In the genomic region with DNA sequence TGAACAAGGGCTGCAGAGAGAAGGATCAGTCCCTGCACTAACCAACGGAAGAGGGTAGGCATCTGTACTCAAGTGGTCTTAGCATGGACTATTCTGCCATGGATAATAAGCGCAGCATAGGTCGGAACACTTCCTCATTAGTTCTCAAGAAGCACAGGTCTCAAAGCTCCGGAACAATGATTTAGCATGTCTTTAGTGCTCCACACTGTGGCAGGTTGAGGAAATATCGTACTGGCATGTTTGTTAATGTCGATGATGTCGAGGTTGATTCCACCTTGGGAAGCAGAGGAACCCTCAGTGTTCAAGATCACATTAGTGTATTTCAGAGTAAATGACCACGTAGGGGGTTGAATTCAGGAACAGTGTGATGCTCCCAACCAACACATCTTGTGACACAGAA, we compare ENCODE assay signal across 26 mouse cellular contexts. TPM values are rescaled to one million over a fixed set of nuclear protein-coding genes. Genes with fewer than 3 reads are reported as not detected.
A peak's percentile ranks its signal among the peaks of the same experiment; 100 is the strongest.
DNase-seq lines count a peak whose midpoint lies in the region; ATAC-seq and TF ChIP-seq lines count a peak whose summit lies in the region.
"Had no signal": no experiment of that assay in that cellular context is flagged by ENCODE, and none has a peak within 500 bp of the region (broad histone marks: within the 10 kb centered on the region; RNA-seq: fewer than 3 reads in every experiment).

No protein-coding gene starts in this region.

- H3K4me1 ChIP-seq in heart, adult 2 months (ENCODE audit: control insufficient read depth, insufficient read depth, low read length): no peaks in the 10 kb centered on the region
- no peaks in the 10 kb centered on the region for H3K4me1 ChIP-seq in intestine, postnatal 0 days (replicated peaks; ENCODE audit: control insufficient read depth, insufficient read depth, low read length)
- H3K4me1 ChIP-seq in intestine, embryonic 16.5 days (ENCODE audit: control insufficient read depth, insufficient read depth, low read length): no peaks in the 10 kb centered on the region
- H3K4me1 ChIP-seq: forebrain, embryonic 15.5 days; hindbrain, embryonic 15.5 days; limb, embryonic 15.5 days; midbrain, embryonic 12.5 days had no signal

- TF ChIP-seq CTCF in heart, adult 2 months (IDR thresholded peaks at IDR 0.05): peak; percentile 50
- 0 out of 2 replicates have a peak, but pooled peaks have one; percentile 5 for TF ChIP-seq CTCF in intestine, postnatal 0 days (IDR thresholded peaks at IDR 0.05; ENCODE audit: low read depth)

- no peak overlapping the region for H3K4me3 ChIP-seq in heart, adult 2 months
- H3K4me3 ChIP-seq in intestine, postnatal 0 days (ENCODE audit: low read depth, low read length): no peak overlapping the region
- no peak overlapping the region for H3K4me3 ChIP-seq in intestine, embryonic 16.5 days (ENCODE audit: low read length)
- H3K4me3 ChIP-seq: forebrain, embryonic 15.5 days; gastrocnemius, adult 2 months; hindbrain, embryonic 15.5 days; limb, embryonic 15.5 days; midbrain, embryonic 12.5 days had no signal

- no peaks in the 10 kb centered on the region for H3K79me2 ChIP-seq in heart, adult 2 months (replicated peaks; ENCODE audit: control insufficient read depth, insufficient read depth, low read length)

- TF ChIP-seq EP300 in heart, adult 2 months (IDR thresholded peaks at IDR 0.05; ENCODE audit: insufficient read depth, low read depth, low read length): no peak

- H3K27ac ChIP-seq in heart, adult 2 months: no peak overlapping the region
- H3K27ac ChIP-seq in intestine, postnatal 0 days (ENCODE audit: low read depth, low read length): no peak overlapping the region
- no peak overlapping the region for H3K27ac ChIP-seq in intestine, embryonic 16.5 days (ENCODE audit: low read length)
- H3K27ac ChIP-seq: forebrain, embryonic 15.5 days; gastrocnemius, adult 2 months; hindbrain, embryonic 15.5 days; limb, embryonic 15.5 days; macrophage; midbrain, embryonic 12.5 days had no signal

- intact Hi-C loops in heart, adult 2 months (cut with DNase I): no loop called here

- no peak overlapping the region for H3K4me2 ChIP-seq in intestine, postnatal 0 days (replicated peaks; ENCODE audit: low read depth)
- no peak overlapping the region for H3K4me2 ChIP-seq in intestine, embryonic 16.5 days (ENCODE audit: low read depth, low read length)
- H3K4me2 ChIP-seq: forebrain, embryonic 15.5 days; hindbrain, embryonic 15.5 days; limb, embryonic 15.5 days; midbrain, embryonic 12.5 days had no signal

- ATAC-seq in intestine, postnatal 0 days: no peak
- ATAC-seq in intestine, embryonic 16.5 days: no peak
- no peak for ATAC-seq in granulocyte monocyte progenitor cell, adult 5-6 weeks (replicated peaks; ENCODE audit: poor library complexity, severe bottlenecking)
- ATAC-seq: forebrain, embryonic 15.5 days; liver, postnatal 0 days had no signal

- no peaks in the 10 kb centered on the region for H3K36me3 ChIP-seq in heart, adult 2 months (ENCODE audit: control insufficient read depth, insufficient read depth, low read length)
- H3K36me3 ChIP-seq in intestine, postnatal 0 days (ENCODE audit: control insufficient read depth, insufficient read depth): no peaks in the 10 kb centered on the region
- H3K36me3 ChIP-seq in intestine, embryonic 16.5 days (ENCODE audit: control insufficient read depth, insufficient read depth, low read length): no peaks in the 10 kb centered on the region
- H3K36me3 ChIP-seq: forebrain, embryonic 15.5 days; hindbrain, embryonic 15.5 days; limb, embryonic 15.5 days; midbrain, embryonic 12.5 days had no signal

- H3K27me3 ChIP-seq in heart, adult 2 months (ENCODE audit: control insufficient read depth, insufficient read depth, low read length): no peaks in the 10 kb centered on the region
- H3K27me3 ChIP-seq in intestine, postnatal 0 days (replicated peaks; ENCODE audit: control insufficient read depth, insufficient read depth, low read length): no peaks in the 10 kb centered on the region
- H3K27me3 ChIP-seq in intestine, embryonic 16.5 days (replicated peaks; ENCODE audit: control insufficient read depth, insufficient read depth, low read length): no peaks in the 10 kb centered on the region
- H3K27me3 ChIP-seq: forebrain, embryonic 15.5 days; hindbrain, embryonic 15.5 days; limb, embryonic 15.5 days; midbrain, embryonic 12.5 days had no signal

- H3K9me3 ChIP-seq in intestine, postnatal 0 days (ENCODE audit: control insufficient read depth): no peaks in the 10 kb centered on the region
- H3K9me3 ChIP-seq in intestine, embryonic 16.5 days (ENCODE audit: control insufficient read depth, low read length): no peaks in the 10 kb centered on the region
- H3K9me3 ChIP-seq: forebrain, embryonic 15.5 days; hindbrain, embryonic 15.5 days; limb, embryonic 15.5 days; midbrain, embryonic 12.5 days had no signal

- no peak overlapping the region for H3K9ac ChIP-seq in heart, adult 2 months (ENCODE audit: low read depth, low read length)
- no peak overlapping the region for H3K9ac ChIP-seq in intestine, postnatal 0 days (ENCODE audit: low read depth, low read length)
- no peak overlapping the region for H3K9ac ChIP-seq in intestine, embryonic 16.5 days (ENCODE audit: low read depth, low read length)
- H3K9ac ChIP-seq: forebrain, embryonic 15.5 days; hindbrain, embryonic 15.5 days; limb, embryonic 15.5 days; liver, postnatal 0 days; midbrain, embryonic 12.5 days had no signal

- no peak for TF ChIP-seq POLR2A in heart, adult 2 months (IDR thresholded peaks at IDR 0.05; ENCODE audit: insufficient read depth, low read depth, low read length)

- no peak for DNase-seq in heart, adult 2 months
- no peak for DNase-seq in heart, adult 9 months (ENCODE audit: low spot score in 2 of 2)
- DNase-seq in right cerebral cortex, adult 2 months (ENCODE audit: low spot score in 2 of 2): peak; percentile 1 to 4
- no peak for DNase-seq in right cerebral cortex, adult 18-20 months
- DNase-seq in frontal cortex, postnatal 10 days (ENCODE audit: low spot score in 2 of 2): no peak
- DNase-seq: cerebellum, adult 11 months; cerebellum, postnatal 14 days; gastrocnemius, adult 2 months; kidney, adult 2 months; kidney, postnatal 36 days; liver, postnatal 0 days; retina, postnatal 1 day; thymus, postnatal 4 days had no signal

- WGBS in heart, adult 2 months: 53% methylated on average over 8 of the region's 8 CpGs
- WGBS in intestine, postnatal 0 days: 76% methylated on average over 8 of the region's 8 CpGs
- WGBS in intestine, embryonic 16.5 days: 81% methylated on average over 8 of the region's 8 CpGs

RNA-seq across cellular contexts. Expression of a gene that starts 30.2 kb away (rescaled TPM):
- not detected for total RNA-seq in heart, adult 2 months (2021)
- polyA plus RNA-seq in heart, adult 2 months (2012; rRNA removed): not detected in 2 replicates
- polyA plus RNA-seq in intestine, postnatal 0 days (2015; fragmentation: Nextera tagmentation; extraction: Ambion mirVana): not detected in 2 replicates
- polyA plus RNA-seq in intestine, embryonic 16.5 days (2015; fragmentation: Nextera tagmentation; extraction: Ambion mirVana): not detected in 2 replicates
- not detected in 2 replicates for total RNA-seq in granulocyte monocyte progenitor cell, adult 5-6 weeks (2014; fragmentation: Nextera tagmentation)
- not detected in 2 replicates for total RNA-seq in granulocyte monocyte progenitor cell, adult 5-6 weeks (2017)
- total RNA-seq: gastrocnemius, adult 2 months; heart, postnatal 10 days; layer of hippocampus, postnatal 14 days; left cerebral cortex, postnatal 14 days had no signal
- polyA plus RNA-seq: C2C12; forebrain, embryonic 15.5 days; hindbrain, embryonic 15.5 days; kidney, adult 2 months; liver, postnatal 0 days; macrophage; small intestine, adult 2 months had no signal

Comparison
In these comparisons a context has a peak if more than half of its experiments do, and no peak if none do; other contexts are left out.
1. DNase-seq: peak in right cerebral cortex, adult 2 months (2 of 2); none in heart, adult 2 months (0 of 2), heart, adult 9 months (0 of 2), right cerebral cortex, adult 18-20 months (single experiment) and frontal cortex, postnatal 10 days (0 of 2).